Mouse (Mus musculus): ENCODE results near the gene Minos1. TPM values are rescaled to one million over a fixed set of nuclear protein-coding genes. Genes with fewer than 3 reads are reported as not detected.

The Minos1 gene
- polyA plus RNA-seq, 1 experiment from 2014 or later: 441 TPM

GRCm38 (mm10) chr4:139091478-139092355 is 39.2 kb downstream of the Minos1 start:
- H3K36me3 ChIP-seq: peaks cover 8% of the 10 kb centered on the region
- H3K27ac ChIP-seq: peak overlapping the region; percentile 91
- H3K4me1 ChIP-seq: peaks cover 64% of the 10 kb centered on the region
- peaks cover 20% of the 10 kb centered on the region for H3K27me3 ChIP-seq
- peak overlapping the region; percentile 91 for H3K4me2 ChIP-seq (replicated peaks)
- H3K9ac ChIP-seq: peak overlapping the region; percentile 94
- H3K4me3 ChIP-seq: peak overlapping the region; percentile 78
- ATAC-seq (ENCODE audit: low FRiP score, low read depth): peak; percentile 51
- H3K9me3 ChIP-seq: peaks cover 6% of the 10 kb centered on the region; the same call in 1 of the 2 replicates
- 3% methylated on average over 28 of the region's 28 CpGs for WGBS

- Histone ChIP-seq H3K9me3 (peaks cover 6% of the 10 kb centered on the region; the same call in 1 of the 2 replicates), H3K27me3 (peaks cover 20% of the 10 kb centered on the region), H3K4me3 (peak overlapping the region; percentile 78), H3K4me1 (peaks cover 62% of the 10 kb centered on the region), H3K4me2 (replicated peaks) (peak overlapping the region; percentile 91), H3K9ac (peak overlapping the region; percentile 94), H3K27ac (peak overlapping the region; percentile 91), H3K36me3 (peaks cover 8% of the 10 kb centered on the region)
- 23% methylated on average over 7 of the region's 7 CpGs for WGBS
- no peak for ATAC-seq (ENCODE audit: low FRiP score, low read depth)
Observed at GRCm38 (mm10) chr4:139091066-139091465, 39.8 kb downstream of the Minos1 start.

DNA sequence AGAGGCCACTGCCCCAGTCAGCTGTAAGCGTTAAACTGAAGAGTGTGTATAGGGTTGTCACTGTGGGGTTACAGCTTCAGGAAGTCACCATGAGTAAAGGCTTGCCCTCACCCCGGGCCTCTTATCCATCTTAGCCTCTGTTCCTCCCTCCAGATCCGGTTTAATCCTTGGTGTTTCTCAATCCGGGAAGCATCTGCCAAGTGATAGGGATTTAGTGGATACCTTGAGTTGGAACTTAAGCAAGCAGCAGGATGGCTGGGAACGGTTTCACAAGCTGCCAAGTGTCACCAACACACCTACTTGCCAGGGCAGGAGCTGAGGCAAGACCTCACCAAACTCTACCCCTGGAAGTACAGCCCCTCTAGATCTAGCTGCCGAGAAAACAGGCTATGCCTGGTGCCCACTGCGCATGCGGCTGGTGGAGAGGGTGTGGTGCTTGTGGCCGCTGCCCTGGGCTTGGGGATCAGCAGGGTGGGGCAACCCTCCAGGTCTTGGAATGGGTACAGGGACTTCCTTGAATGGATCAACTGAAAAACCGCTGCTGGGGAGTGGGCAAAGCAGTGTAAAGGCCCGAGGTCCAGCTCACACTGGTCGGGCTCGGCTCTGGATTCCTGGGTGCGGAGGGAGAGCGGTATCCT is 40.5 kb downstream of the Minos1 start:
- Histone ChIP-seq H3K4me2 (replicated peaks) (peak overlapping the region; percentile 91), H3K9me3 (peaks cover 6% of the 10 kb centered on the region; the same call in 1 of the 2 replicates), H3K27me3 (peaks cover 21% of the 10 kb centered on the region), H3K4me3 (peak overlapping the region; percentile 78), H3K9ac (peak overlapping the region; percentile 94), H3K27ac (peak overlapping the region; percentile 91; the same call in 1 of the 2 replicates), H3K4me1 (peaks cover 56% of the 10 kb centered on the region), H3K36me3 (peaks cover 8% of the 10 kb centered on the region)
- 59% methylated on average over 15 of the region's 15 CpGs for WGBS
- ATAC-seq (ENCODE audit: low FRiP score, low read depth): no peak

DNA sequence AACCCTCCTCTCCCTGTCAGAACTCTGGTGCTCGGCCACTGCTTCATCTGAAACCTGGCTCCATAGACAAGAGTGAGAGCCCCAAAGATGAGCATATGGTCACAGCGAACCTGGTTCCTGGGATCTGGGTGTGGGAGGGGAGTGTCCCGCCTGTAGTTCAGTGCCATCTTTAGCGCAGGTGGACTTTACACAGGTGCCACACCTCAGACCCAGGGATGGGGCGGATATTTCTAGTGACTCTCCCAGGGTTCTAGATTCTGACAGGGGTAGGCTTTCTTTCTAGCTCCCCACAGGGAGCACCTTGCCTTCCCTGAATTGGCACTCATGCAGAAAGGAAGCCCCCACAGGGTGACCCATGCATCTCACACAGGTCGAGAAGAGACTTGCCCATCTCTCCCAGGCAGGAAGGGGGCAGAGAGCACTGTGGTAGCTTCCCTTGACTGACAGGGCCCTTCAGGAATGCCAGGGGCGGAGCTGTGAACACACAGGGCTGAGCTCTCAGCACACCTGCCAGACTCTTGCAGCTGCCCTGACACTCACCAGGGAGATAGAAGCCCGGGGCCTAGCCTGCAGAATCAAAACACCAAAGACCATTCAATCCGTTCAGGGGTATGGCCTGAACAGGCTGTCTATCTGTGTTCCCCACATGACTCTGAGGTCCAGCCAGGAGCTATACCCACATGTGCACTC is 41.8 kb downstream of the Minos1 start:
- WGBS: 55% methylated on average over 9 of the region's 9 CpGs
- peak overlapping the region; percentile 91 for H3K4me2 ChIP-seq (replicated peaks)
- H3K27ac ChIP-seq: 0 out of 2 replicates have a peak overlapping the region, but pooled peaks have one; percentile 2
- H3K4me1 ChIP-seq: peaks cover 53% of the 10 kb centered on the region
- H3K27me3 ChIP-seq: peaks cover 29% of the 10 kb centered on the region
- H3K4me3 ChIP-seq: peak overlapping the region; percentile 0; the same call in 1 of the 2 replicates
- ATAC-seq (ENCODE audit: low FRiP score, low read depth): no peak
- H3K9ac ChIP-seq: no peak overlapping the region
- no peaks in the 10 kb centered on the region for H3K9me3 ChIP-seq
- H3K36me3 ChIP-seq: peaks cover 21% of the 10 kb centered on the region

- Histone ChIP-seq H3K27ac (no peak overlapping the region), H3K36me3 (peaks cover 37% of the 10 kb centered on the region), H3K9me3 (no peaks in the 10 kb centered on the region), H3K27me3 (peaks cover 16% of the 10 kb centered on the region; the same call in 1 of the 2 replicates), H3K4me3 (no peak overlapping the region), H3K9ac (no peak overlapping the region), H3K4me2 (replicated peaks) (no peak overlapping the region), H3K4me1 (peaks cover 64% of the 10 kb centered on the region)
- no peak for ATAC-seq (ENCODE audit: low FRiP score, low read depth)
- WGBS: 60% methylated on average over 4 of the region's 4 CpGs
Observed at GRCm38 (mm10) chr4:139086984-139087383, 43.9 kb downstream of the Minos1 start.

- H3K27ac ChIP-seq: no peak overlapping the region
- ATAC-seq (ENCODE audit: low FRiP score, low read depth): no peak; the same call in 1 of the 2 replicates
- no peak overlapping the region for H3K4me2 ChIP-seq (replicated peaks)
- H3K36me3 ChIP-seq: peaks cover 38% of the 10 kb centered on the region
- H3K9ac ChIP-seq: no peak overlapping the region
- H3K27me3 ChIP-seq: peaks cover 16% of the 10 kb centered on the region; the same call in 1 of the 2 replicates
- no peak overlapping the region for H3K4me3 ChIP-seq
- peaks cover 55% of the 10 kb centered on the region for H3K4me1 ChIP-seq
- 22% methylated on average over 5 of the region's 5 CpGs for WGBS
- H3K9me3 ChIP-seq: no peaks in the 10 kb centered on the region
Observed at GRCm38 (mm10) chr4:139086037-139086436, 44.9 kb downstream of the Minos1 start.

DNA sequence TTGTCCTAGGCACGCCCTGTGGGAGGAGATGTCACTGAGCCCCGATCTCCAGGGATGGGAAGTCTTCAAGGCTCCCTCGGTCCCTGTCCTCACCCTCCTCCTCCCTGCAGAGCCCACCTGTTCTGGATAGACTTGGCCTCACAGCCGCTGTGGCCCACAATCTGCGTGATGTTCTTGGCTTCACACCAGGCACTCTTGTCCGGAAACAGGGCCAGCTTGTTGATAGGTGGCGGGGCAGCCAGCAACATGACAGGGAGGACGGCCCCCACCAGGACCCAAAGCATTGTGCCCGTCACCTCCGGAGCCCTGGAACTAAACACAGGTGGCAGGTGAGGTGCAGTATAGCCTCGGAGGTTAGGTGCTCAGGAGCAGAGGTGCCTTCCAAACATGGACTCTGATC is 45.6 kb downstream of the Minos1 start:
- peaks cover 48% of the 10 kb centered on the region for H3K4me1 ChIP-seq
- peaks cover 35% of the 10 kb centered on the region for H3K36me3 ChIP-seq
- H3K4me2 ChIP-seq (replicated peaks): no peak overlapping the region
- H3K4me3 ChIP-seq: no peak overlapping the region
- no peaks in the 10 kb centered on the region for H3K9me3 ChIP-seq
- H3K27ac ChIP-seq: no peak overlapping the region
- WGBS: 74% methylated on average over 11 of the region's 11 CpGs
- 0 out of 2 replicates have a peak overlapping the region, but pooled peaks have one; percentile 2 for H3K9ac ChIP-seq
- H3K27me3 ChIP-seq: peaks cover 11% of the 10 kb centered on the region; the same call in 1 of the 2 replicates
- no peak for ATAC-seq (ENCODE audit: low FRiP score, low read depth)

DNA sequence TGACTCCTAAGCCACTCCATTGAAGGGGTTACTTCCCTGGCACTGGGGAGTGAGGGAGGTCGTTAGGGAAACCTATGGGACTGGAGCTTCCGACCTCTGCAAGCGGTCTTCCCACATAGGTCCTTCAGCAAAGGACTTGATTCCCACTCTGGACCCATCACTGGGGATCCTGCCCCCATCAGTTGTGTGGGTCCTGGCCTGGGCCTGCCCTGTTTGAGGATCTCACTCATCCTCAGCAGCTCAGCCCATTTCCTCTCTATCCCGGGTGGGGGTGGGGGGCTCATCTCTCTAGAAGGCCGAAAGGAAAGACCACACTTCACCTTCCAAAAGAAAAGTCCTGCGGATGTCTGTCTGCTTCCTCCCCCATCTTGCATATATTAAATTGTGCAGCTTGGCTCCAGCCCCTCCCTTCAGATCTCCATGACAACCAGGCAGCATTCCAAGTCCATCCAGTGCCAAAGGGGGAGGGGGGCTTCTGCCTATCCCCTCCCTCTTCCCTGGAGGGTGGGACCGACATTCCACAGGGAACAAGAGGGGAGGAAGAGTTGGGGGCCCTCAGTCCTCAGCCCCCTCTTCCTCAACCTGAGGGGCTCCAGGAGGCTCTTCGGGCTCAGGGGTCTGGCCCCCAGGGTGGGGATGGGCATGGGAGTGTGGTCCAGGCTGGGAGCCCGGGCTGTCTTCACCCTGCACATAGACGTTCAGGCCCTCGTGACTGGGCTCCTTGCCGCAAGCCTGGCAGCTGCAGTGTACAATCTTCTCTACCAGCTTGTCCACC is 47.9 kb downstream of the Minos1 start:
- 41% methylated on average over 12 of the region's 12 CpGs for whole genome bisulfite sequencing
- Histone ChIP-seq H3K9ac (peak overlapping the region; percentile 50; the same call in 1 of the 2 replicates), H3K27ac (no peak overlapping the region; the same call in 1 of the 2 replicates), H3K4me2 (replicated peaks) (peak overlapping the region; percentile 30; the same call in 1 of the 2 replicates), H3K4me1 (peaks cover 31% of the 10 kb centered on the region), H3K27me3 (peaks cover 11% of the 10 kb centered on the region; the same call in 1 of the 2 replicates), H3K4me3 (no peak overlapping the region), H3K9me3 (no peaks in the 10 kb centered on the region), H3K36me3 (peaks cover 30% of the 10 kb centered on the region)
- ATAC-seq (ENCODE audit: low FRiP score, low read depth): no peak

DNA sequence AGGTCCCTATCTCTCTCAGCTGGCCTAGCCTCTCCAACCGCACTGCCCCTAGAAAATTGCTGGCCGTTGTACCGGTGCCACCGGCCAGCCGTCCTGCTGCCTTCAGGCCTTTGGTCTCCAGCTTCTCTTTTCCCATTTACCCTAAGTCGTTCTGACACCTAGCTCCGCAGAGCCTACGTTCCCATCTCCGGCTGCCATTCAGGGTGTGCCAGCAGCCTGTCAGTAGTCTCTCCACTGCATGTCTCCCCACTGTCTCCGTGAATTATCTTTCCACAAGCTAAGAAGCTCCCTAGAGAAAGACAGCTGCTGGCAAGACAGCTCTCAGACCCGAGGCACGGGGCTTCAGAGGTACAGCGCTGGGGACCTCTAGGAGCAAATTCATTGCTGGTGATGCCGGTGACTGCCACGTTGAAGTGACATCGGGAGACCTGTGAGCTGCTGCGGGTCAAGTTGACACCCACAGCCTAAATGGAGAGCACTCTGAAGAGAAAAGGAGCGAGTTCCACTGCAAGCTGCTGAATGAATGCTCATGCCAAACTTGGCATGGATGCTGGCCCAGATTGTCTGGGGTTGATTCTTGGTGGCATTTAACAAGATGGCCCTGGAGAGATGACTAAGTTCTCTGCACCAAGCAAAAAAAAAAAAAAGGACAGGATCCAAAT is 49.5 kb downstream of the Minos1 start:
- 76% methylated on average over 18 of the region's 18 CpGs for WGBS
- H3K36me3 ChIP-seq: peaks cover 30% of the 10 kb centered on the region
- peaks cover 25% of the 10 kb centered on the region for H3K27me3 ChIP-seq
- ATAC-seq (ENCODE audit: low FRiP score, low read depth): no peak
- H3K9me3 ChIP-seq: no peaks in the 10 kb centered on the region
- H3K4me3 ChIP-seq: no peak overlapping the region
- H3K27ac ChIP-seq: no peak overlapping the region
- no peak overlapping the region for H3K4me2 ChIP-seq (replicated peaks)
- no peak overlapping the region for H3K9ac ChIP-seq
- peaks cover 22% of the 10 kb centered on the region for H3K4me1 ChIP-seq

DNA sequence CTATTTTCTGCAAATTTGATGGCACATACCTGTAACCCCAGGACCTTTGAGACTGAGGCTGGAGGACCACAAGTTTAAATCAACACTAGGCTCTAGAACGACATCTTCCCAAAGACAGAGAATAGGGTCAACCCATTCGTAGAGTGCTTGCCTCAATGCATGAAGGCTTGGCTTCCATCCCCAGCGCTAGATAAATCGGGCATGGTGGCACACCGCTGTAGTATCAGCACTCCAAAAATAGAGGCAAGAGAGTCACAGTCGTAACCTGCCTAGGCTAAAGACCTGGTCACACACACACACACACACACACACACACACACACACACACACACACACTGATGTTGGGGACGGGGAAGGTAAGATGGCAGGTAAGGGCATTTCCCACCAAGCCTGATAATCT is 50.7 kb downstream of the Minos1 start:
- no peaks in the 10 kb centered on the region for H3K9me3 ChIP-seq
- H3K4me2 ChIP-seq (replicated peaks): no peak overlapping the region
- H3K9ac ChIP-seq: no peak overlapping the region
- peaks cover 34% of the 10 kb centered on the region for H3K27me3 ChIP-seq
- H3K4me3 ChIP-seq: no peak overlapping the region
- 90% methylated on average over 7 of the region's 7 CpGs for WGBS
- no peak overlapping the region for H3K27ac ChIP-seq
- peaks cover 28% of the 10 kb centered on the region for H3K36me3 ChIP-seq
- H3K4me1 ChIP-seq: peaks cover 22% of the 10 kb centered on the region
- no peak for ATAC-seq (ENCODE audit: low FRiP score, low read depth)

DNA sequence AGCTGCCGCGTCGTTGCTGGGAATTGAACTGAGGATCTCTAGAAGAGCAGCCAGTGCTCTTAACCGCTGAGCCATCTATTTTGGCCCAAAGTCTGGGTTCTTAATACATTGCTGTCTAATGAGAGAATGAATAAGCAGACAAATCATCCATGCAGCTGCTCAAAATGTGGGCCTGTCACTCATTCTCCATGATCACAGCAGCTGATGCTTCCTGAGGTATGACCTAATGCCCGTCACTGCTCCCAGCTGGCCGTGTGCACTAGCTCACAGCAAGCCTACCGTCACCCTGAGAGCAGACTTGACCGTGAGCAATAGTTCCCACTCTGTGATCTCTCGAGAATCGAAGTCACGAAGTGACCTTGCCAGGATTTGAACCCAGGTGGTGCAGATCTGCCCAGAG is 51.5 kb downstream of the Minos1 start:
- peaks cover 29% of the 10 kb centered on the region for H3K4me1 ChIP-seq
- no peak overlapping the region for H3K27ac ChIP-seq
- H3K4me2 ChIP-seq (replicated peaks): no peak overlapping the region
- H3K4me3 ChIP-seq: no peak overlapping the region
- H3K36me3 ChIP-seq: peaks cover 20% of the 10 kb centered on the region
- ATAC-seq (ENCODE audit: low FRiP score, low read depth): no peak
- no peak overlapping the region for H3K9ac ChIP-seq
- H3K9me3 ChIP-seq: no peaks in the 10 kb centered on the region
- peaks cover 34% of the 10 kb centered on the region for H3K27me3 ChIP-seq
- WGBS: 72% methylated on average over 11 of the region's 11 CpGs
